ENCODE assay signal across 22 mouse cellular contexts in the genomic region with DNA sequence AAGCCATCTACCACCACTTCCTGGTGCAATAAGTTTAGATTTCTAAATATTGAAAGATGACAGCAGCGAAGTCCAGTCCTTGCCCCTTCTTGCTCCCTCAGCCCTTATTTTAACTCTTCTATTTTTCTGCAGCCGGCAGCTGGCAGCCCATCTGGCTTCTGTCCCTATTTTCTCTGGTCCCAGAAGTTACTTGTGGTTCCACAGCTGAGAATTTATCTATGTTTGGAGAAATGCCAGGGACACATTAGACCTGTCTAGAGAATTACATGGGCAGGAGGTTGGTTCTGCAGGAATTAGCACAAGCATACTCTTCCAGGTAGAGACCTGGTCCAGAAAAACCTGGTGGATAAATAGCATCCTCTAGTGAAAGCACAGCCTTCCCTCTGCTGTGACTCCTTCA. TPM values are rescaled to one million over a fixed set of nuclear protein-coding genes. Genes with fewer than 3 reads are reported as not detected.
"Had no signal": no experiment of that assay in that cellular context is flagged by ENCODE, and none has a peak within 500 bp of the region (broad histone marks: within the 10 kb centered on the region; RNA-seq: fewer than 3 reads in every experiment).

No protein-coding gene starts in this region.

- ATAC-seq: liver, embryonic 12.5 days; midbrain, embryonic 15.5 days had no signal

- H3K36me3 ChIP-seq: limb, embryonic 12.5 days; limb, embryonic 15.5 days; liver, embryonic 12.5 days; liver, embryonic 15.5 days; lung, embryonic 15.5 days; midbrain, embryonic 15.5 days had no signal

- H3K9me3 ChIP-seq: limb, embryonic 12.5 days; limb, embryonic 15.5 days; liver, embryonic 12.5 days; liver, embryonic 15.5 days; lung, embryonic 15.5 days; midbrain, embryonic 15.5 days had no signal

- H3K9ac ChIP-seq: limb, embryonic 12.5 days; limb, embryonic 15.5 days; liver, embryonic 12.5 days; liver, embryonic 15.5 days; lung, embryonic 15.5 days; midbrain, embryonic 15.5 days had no signal

- H3K4me1 ChIP-seq: limb, embryonic 12.5 days; limb, embryonic 15.5 days; liver, embryonic 12.5 days; liver, embryonic 15.5 days; lung, embryonic 15.5 days; midbrain, embryonic 15.5 days had no signal

- H3K27ac ChIP-seq: limb, embryonic 12.5 days; limb, embryonic 15.5 days; liver, embryonic 12.5 days; liver, embryonic 15.5 days; lung, embryonic 15.5 days; midbrain, embryonic 15.5 days had no signal

- DNase-seq: kidney, adult 18-20 months; kidney, adult 9 months; kidney, postnatal 25 days; layer of hippocampus, adult 9-11 months; left cerebral cortex, postnatal 4 days; lung, adult 18-20 months; lung, postnatal 10 days; lung, postnatal 36 days; thymus, adult 18-20 months; thymus, postnatal 14 days; thymus, postnatal 4 days had no signal

- H3K4me2 ChIP-seq: limb, embryonic 12.5 days; limb, embryonic 15.5 days; liver, embryonic 12.5 days; liver, embryonic 15.5 days; lung, embryonic 15.5 days; midbrain, embryonic 11.5 days; midbrain, embryonic 15.5 days had no signal

- H3K27me3 ChIP-seq: limb, embryonic 12.5 days; limb, embryonic 15.5 days; lung, embryonic 15.5 days had no signal

- H3K4me3 ChIP-seq: layer of hippocampus, adult 2 months; limb, embryonic 12.5 days; limb, embryonic 15.5 days; liver, embryonic 12.5 days; liver, embryonic 15.5 days; lung, embryonic 15.5 days; midbrain, embryonic 15.5 days had no signal

RNA-seq across cellular contexts. Expression of gene Acta1, which starts 16.7 kb away (rescaled TPM):
- total RNA-seq: megakaryocyte progenitor cell, adult 5-6 weeks; megakaryocyte-erythroid progenitor cell, adult 5-6 weeks; monocyte, adult 5-6 weeks had no signal
- polyA plus RNA-seq: midbrain, embryonic 11.5 days had no signal
